Comparison of ENCODE assay signal across 9 mouse cellular contexts in the genomic region with DNA sequence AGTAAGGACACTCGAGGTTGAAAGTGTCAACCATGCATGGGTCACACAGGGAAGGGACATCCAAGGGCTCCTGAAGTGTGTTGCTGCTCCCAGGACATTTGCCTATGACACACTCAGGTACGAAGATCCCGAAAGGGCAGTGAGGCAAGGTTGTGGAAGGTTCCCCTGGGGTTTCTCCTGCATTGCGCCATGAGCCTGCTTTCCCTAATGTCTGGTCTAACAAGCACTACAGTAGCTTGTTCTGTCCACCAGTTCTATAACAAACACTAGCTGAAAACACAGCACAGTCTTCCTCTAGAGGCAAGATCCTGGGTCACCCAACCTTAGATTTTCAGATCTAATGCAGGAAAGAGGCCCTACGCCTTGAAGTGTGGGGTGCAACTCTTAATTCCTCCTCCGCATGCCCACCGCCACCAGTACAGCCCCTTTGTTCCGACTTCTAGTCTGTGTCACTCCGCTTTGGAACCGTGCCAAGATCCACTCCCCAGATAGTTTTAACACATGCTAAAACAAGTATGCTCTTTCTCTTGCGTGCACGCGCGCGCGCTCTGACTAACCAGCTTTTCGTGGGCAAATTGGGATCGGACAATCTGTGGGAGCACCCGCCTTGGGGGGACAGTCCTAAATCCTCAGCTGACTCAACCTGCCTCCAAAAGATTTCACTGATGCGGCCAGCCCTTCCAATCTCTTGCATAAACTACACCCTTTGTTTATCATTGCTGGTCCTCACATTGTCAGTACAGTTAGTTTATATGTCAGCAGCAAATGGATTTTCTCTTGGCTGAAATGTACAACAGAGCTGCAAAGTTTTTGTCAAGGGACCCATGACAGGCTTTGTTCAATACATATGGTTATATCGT. TPM values are rescaled to one million over a fixed set of nuclear protein-coding genes. Genes with fewer than 3 reads are reported as not detected.
A peak's percentile ranks its signal among the peaks of the same experiment; 100 is the strongest.
DNase-seq lines count a peak whose midpoint lies in the region; ATAC-seq lines count a peak whose summit lies in the region.
"Had no signal": no experiment of that assay in that cellular context is flagged by ENCODE, and none has a peak within 500 bp of the region (broad histone marks: within the 10 kb centered on the region; RNA-seq: fewer than 3 reads in every experiment).

No protein-coding gene starts in this region.

- ATAC-seq in forebrain, embryonic 11.5 days (replicated peaks; ENCODE audit: low FRiP score) = no peak
- ATAC-seq in intestine, embryonic 15.5 days = 0 out of 2 replicates have a peak, but pooled peaks have one; percentile 47
- peak; percentile 77 for ATAC-seq in neural tube, embryonic 14.5 days (ENCODE audit: low read depth)

- DNase-seq in forebrain, embryonic 11.5 days (ENCODE audit: low spot score) = peak; percentile 55
- no peak for DNase-seq in forebrain, embryonic 10.5 days (ENCODE audit: extremely low spot score, low spot score)
- DNase-seq in urinary bladder, adult 18-20 months (ENCODE audit: low spot score in 2 of 2) = peak; percentile 24 to 34
- no peak for DNase-seq in urinary bladder, postnatal 10 days (ENCODE audit: low spot score)
- DNase-seq in B cell, adult 2 months = no peak
- no peak for DNase-seq in left cerebral cortex, adult 9 months (ENCODE audit: low spot score in 2 of 2)

- no peaks in the 10 kb centered on the region for H3K9me3 ChIP-seq in forebrain, embryonic 11.5 days (ENCODE audit: control insufficient read depth, low read length)
- no peaks in the 10 kb centered on the region for H3K9me3 ChIP-seq in forebrain, embryonic 10.5 days
- no peaks in the 10 kb centered on the region for H3K9me3 ChIP-seq in intestine, embryonic 15.5 days
- no peaks in the 10 kb centered on the region for H3K9me3 ChIP-seq in neural tube, embryonic 14.5 days (ENCODE audit: control insufficient read depth, low read length)

- 90% methylated on average over 21 of the region's 21 CpGs for WGBS in forebrain, embryonic 11.5 days
- WGBS in forebrain, embryonic 10.5 days = 94% methylated on average over 21 of the region's 21 CpGs
- WGBS in intestine, embryonic 15.5 days = 48% methylated on average over 21 of the region's 21 CpGs
- WGBS in neural tube, embryonic 14.5 days = 51% methylated on average over 21 of the region's 21 CpGs

- no peaks in the 10 kb centered on the region for H3K27me3 ChIP-seq in forebrain, embryonic 11.5 days (ENCODE audit: control insufficient read depth, insufficient read depth, low read length)
- no peaks in the 10 kb centered on the region for H3K27me3 ChIP-seq in forebrain, embryonic 10.5 days (ENCODE audit: poor library complexity, severe bottlenecking)
- no peaks in the 10 kb centered on the region for H3K27me3 ChIP-seq in intestine, embryonic 15.5 days (replicated peaks)
- H3K27me3 ChIP-seq in neural tube, embryonic 14.5 days (ENCODE audit: control insufficient read depth, insufficient read depth, low read length) = no peaks in the 10 kb centered on the region

- H3K9ac ChIP-seq in forebrain, embryonic 11.5 days (ENCODE audit: low read length) = no peak overlapping the region
- H3K9ac ChIP-seq in intestine, embryonic 15.5 days = no peak overlapping the region
- H3K9ac ChIP-seq in neural tube, embryonic 14.5 days (replicated peaks; ENCODE audit: low read depth, low read length) = no peak overlapping the region
- H3K9ac ChIP-seq: liver, embryonic 14.5 days had no signal

- no peaks in the 10 kb centered on the region for H3K36me3 ChIP-seq in forebrain, embryonic 11.5 days (ENCODE audit: control insufficient read depth, insufficient read depth, low read length)
- H3K36me3 ChIP-seq in forebrain, embryonic 10.5 days (replicated peaks) = no peaks in the 10 kb centered on the region
- no peaks in the 10 kb centered on the region for H3K36me3 ChIP-seq in intestine, embryonic 15.5 days
- H3K36me3 ChIP-seq in neural tube, embryonic 14.5 days (ENCODE audit: control insufficient read depth, insufficient read depth, low read length) = no peaks in the 10 kb centered on the region

- H3K4me3 ChIP-seq in forebrain, embryonic 11.5 days (ENCODE audit: low read depth, low read length) = no peak overlapping the region
- H3K4me3 ChIP-seq in forebrain, embryonic 10.5 days = no peak overlapping the region
- no peak overlapping the region for H3K4me3 ChIP-seq in intestine, embryonic 15.5 days (replicated peaks)
- no peak overlapping the region for H3K4me3 ChIP-seq in neural tube, embryonic 14.5 days (ENCODE audit: low read depth, low read length)

- no peak overlapping the region for H3K4me2 ChIP-seq in forebrain, embryonic 11.5 days (ENCODE audit: low read depth, low read length, severe bottlenecking)
- peak overlapping the region; percentile 45 for H3K4me2 ChIP-seq in intestine, embryonic 15.5 days (replicated peaks)
- peak overlapping the region; percentile 29; the same call in 1 of the 2 replicates for H3K4me2 ChIP-seq in neural tube, embryonic 14.5 days (ENCODE audit: low read depth, low read length)

- no peak overlapping the region for H3K27ac ChIP-seq in forebrain, embryonic 11.5 days (ENCODE audit: low read depth, low read length)
- no peak overlapping the region for H3K27ac ChIP-seq in forebrain, embryonic 10.5 days
- H3K27ac ChIP-seq in intestine, embryonic 15.5 days = peak overlapping the region; percentile 67
- H3K27ac ChIP-seq in neural tube, embryonic 14.5 days (ENCODE audit: low read depth, low read length) = no peak overlapping the region; the same call in 1 of the 2 replicates
- H3K27ac ChIP-seq: liver, embryonic 14.5 days had no signal

- no peaks in the 10 kb centered on the region; the same call in 1 of the 2 replicates for H3K4me1 ChIP-seq in forebrain, embryonic 11.5 days (replicated peaks; ENCODE audit: control insufficient read depth, insufficient read depth, low read length)
- H3K4me1 ChIP-seq in forebrain, embryonic 10.5 days = peaks cover 8% of the 10 kb centered on the region
- H3K4me1 ChIP-seq in intestine, embryonic 15.5 days (replicated peaks) = peaks cover 24% of the 10 kb centered on the region
- peaks cover 7% of the 10 kb centered on the region; the same call in 1 of the 2 replicates for H3K4me1 ChIP-seq in neural tube, embryonic 14.5 days (ENCODE audit: control insufficient read depth, insufficient read depth, low read length)

RNA-seq across cellular contexts. Expression of gene Pgm5, which starts 10.0 kb away (rescaled TPM):
- polyA plus RNA-seq in forebrain, embryonic 11.5 days (2014; fragmentation: Nextera tagmentation; extraction: Ambion mirVana) = 0.11 and 0.35 TPM in 2 replicates
- 0.11 and 0.28 TPM in 2 replicates for polyA plus RNA-seq in forebrain, embryonic 10.5 days (2016; fragmentation: Nextera tagmentation; extraction: Ambion mirVana)
- 6.1 and 7.3 TPM in 2 replicates for polyA plus RNA-seq in intestine, embryonic 15.5 days (2015; fragmentation: Nextera tagmentation; extraction: Ambion mirVana)
- 2.0 and 3.4 TPM in 2 replicates for polyA plus RNA-seq in neural tube, embryonic 14.5 days (2014; fragmentation: Nextera tagmentation; extraction: Ambion mirVana)

RNA-seq across cellular contexts. Expression of gene Gm10053, which starts 23.8 kb away (rescaled TPM):
- polyA plus RNA-seq in forebrain, embryonic 11.5 days (2014; fragmentation: Nextera tagmentation; extraction: Ambion mirVana) = 243 and 249 TPM in 2 replicates
- 313 and 336 TPM in 2 replicates for polyA plus RNA-seq in forebrain, embryonic 10.5 days (2016; fragmentation: Nextera tagmentation; extraction: Ambion mirVana)
- polyA plus RNA-seq in intestine, embryonic 15.5 days (2015; fragmentation: Nextera tagmentation; extraction: Ambion mirVana) = 341 and 347 TPM in 2 replicates
- polyA plus RNA-seq in neural tube, embryonic 14.5 days (2014; fragmentation: Nextera tagmentation; extraction: Ambion mirVana) = 286 and 321 TPM in 2 replicates

RNA-seq across cellular contexts. Expression of gene Foxd4, which starts 49.3 kb away (rescaled TPM):
- polyA plus RNA-seq in forebrain, embryonic 11.5 days (2014; fragmentation: Nextera tagmentation; extraction: Ambion mirVana) = not detected in 2 replicates
- polyA plus RNA-seq in forebrain, embryonic 10.5 days (2016; fragmentation: Nextera tagmentation; extraction: Ambion mirVana) = not detected in 2 replicates
- not detected in 2 replicates for polyA plus RNA-seq in intestine, embryonic 15.5 days (2015; fragmentation: Nextera tagmentation; extraction: Ambion mirVana)
- polyA plus RNA-seq in neural tube, embryonic 14.5 days (2014; fragmentation: Nextera tagmentation; extraction: Ambion mirVana) = not detected in 2 replicates
- polyA plus RNA-seq: liver, embryonic 14.5 days had no signal

Comparison
In these comparisons a context has a peak if more than half of its experiments do, and no peak if none do; other contexts are left out.
1. DNase-seq: peak in forebrain, embryonic 11.5 days (single experiment) and urinary bladder, adult 18-20 months (2 of 2); none in forebrain, embryonic 10.5 days (single experiment), urinary bladder, postnatal 10 days (single experiment), B cell, adult 2 months (0 of 2) and left cerebral cortex, adult 9 months (0 of 2).